Mouse (Mus musculus): ENCODE results near the gene Tfdp2.
A peak's percentile ranks its signal among the peaks of the same experiment; 100 is the strongest.
"Not testable (repeated sequence)": the region's sequence is repeated elsewhere in the genome, so short reads cannot be mapped to it uniquely, and the experiment has no call there.

Tfdp2 gene

DNA sequence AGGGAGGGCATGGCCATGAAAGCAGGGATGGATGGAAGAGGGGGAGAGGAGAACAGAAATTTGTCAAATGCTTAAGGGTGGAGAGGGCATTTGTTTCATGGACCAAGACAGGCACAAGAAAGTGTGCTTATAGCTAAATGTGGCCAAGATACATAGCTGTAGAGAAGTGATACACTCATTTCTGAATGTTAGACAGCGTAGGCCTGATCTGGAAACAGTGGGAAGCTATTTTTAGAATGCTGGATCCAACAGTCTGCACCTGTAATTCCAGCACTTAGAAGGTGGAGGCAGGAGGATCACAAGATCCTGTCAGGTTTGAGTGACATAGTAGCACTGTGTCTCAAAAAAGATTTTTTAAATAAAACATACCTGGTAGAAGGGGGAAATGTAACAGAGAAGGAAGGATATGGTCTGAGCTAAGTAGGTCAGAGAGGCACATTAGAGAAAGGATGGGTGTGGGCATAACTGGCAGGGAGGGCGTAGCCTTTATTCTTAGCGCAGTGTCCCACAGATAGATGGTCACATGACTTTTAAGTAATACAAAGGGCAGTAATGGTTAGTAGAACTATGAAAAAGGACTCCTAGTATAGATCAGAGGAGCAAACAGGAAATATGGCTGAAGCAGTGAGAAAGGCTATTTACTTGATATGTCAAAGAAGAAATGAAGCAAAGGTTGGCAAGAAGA lies 103.4 kb downstream of the Tfdp2 start:
- no peak for DNase-seq (ENCODE audit: low read depth, low spot score)

GRCm38 (mm10) chr9:96308816-96309215 lies 112.7 kb downstream of the Tfdp2 start:
- no peak for DNase-seq (ENCODE audit: low read depth, low spot score)

DNA sequence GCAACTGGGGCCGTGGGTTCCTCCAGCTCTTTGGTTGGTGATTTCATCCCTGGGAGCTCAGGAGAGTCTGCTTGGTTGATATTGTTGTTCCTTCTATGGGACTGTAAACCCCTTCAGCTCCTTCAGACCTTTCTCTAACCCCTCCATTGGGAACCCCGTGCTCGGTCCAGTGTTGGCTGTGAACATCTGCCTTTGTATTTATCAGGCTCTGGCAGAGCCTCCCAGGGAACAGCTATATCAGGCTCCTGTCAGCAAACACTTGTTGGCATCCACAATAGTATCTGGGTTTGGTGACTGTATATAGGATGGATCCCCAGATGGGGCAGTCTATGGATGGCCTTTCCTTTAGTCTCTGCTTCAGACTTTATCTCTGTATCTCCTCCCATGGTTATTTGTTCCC lies 116.0 kb downstream of the Tfdp2 start:
- DNase-seq (ENCODE audit: low read depth, low spot score): no peak

DNA sequence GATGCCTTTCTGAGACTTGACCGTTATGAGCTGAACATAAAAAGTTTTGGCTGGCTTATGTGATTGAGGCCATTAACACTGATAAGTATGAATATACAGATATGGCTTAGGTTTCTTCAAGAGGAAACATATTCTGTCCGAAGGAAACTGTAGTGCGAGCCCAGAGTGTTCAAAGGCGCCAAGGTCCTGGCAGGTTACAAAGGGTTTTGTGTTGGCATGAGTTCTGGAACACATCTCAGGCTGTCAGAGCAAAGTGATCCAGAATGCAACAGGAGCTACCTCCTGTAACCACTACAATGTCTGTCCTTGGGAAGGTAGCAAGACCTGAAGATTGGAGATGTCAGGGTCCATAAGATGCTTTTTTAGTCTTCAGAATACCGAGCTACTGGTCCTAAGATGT lies 123.3 kb downstream of the Tfdp2 start:
- no peak for DNase-seq (ENCODE audit: low read depth, low spot score)

- DNase-seq (ENCODE audit: low read depth, low spot score): no peak
Observed at GRCm38 (mm10) chr9:96320551-96320980, 124.5 kb downstream of the Tfdp2 start.

DNA sequence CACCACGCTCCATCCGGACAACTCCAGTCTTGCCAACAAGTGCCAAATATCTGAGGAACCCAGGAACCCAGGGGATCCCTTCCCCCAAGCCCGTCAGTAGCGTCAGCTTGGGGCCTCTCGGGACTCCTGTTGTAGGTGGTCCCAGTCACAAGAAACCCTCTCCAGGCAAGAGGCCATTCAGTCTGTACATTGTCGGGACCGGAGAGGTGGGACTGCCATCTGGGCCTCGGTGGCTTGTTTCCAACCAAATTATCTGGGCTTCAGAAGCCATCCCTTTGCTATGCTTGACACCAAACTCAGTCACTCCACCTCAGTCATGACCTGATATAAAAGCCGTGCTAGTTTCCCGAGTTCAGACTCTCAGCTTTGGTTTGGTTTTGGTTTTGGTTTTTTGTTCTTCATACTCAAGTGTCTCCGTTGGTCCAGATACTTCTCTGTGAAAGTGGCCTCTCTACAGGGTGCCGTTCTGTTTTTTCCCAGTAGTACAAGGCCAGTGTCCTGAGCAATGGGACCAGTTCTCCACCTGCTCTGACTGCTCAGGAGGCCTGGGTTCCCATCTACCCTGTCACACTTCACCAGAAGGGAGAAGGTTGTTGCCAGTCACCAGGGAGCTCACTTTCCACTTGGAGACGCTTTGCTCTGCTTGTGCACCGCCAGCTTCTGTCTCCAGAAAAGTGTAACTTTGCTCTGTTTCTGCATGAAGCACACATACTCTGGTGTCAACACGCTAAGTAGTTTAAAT lies 126.5 kb downstream of the Tfdp2 start:
- DNase-seq (ENCODE audit: low read depth, low spot score): no peak

DNA sequence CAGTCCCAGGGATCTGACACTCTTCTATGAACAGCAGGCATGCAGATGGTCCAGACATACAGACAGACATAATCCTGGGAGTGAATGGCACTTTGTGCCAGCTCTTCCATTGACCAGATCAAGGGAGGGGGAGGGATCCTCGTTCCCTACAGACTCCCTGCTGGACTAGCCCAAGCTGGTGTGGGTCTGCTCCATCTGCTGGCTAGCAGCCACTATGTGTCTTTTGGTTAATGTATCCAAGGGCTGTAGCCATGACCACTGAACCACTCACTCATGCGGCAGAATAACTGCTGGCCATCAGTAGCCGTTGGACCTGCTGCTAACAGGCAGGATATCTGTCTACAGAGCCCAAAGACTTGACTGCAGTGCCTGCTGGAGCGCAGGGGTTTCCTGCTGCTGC lies 128.4 kb downstream of the Tfdp2 start:
- no peak for DNase-seq (ENCODE audit: low read depth, low spot score)

DNA sequence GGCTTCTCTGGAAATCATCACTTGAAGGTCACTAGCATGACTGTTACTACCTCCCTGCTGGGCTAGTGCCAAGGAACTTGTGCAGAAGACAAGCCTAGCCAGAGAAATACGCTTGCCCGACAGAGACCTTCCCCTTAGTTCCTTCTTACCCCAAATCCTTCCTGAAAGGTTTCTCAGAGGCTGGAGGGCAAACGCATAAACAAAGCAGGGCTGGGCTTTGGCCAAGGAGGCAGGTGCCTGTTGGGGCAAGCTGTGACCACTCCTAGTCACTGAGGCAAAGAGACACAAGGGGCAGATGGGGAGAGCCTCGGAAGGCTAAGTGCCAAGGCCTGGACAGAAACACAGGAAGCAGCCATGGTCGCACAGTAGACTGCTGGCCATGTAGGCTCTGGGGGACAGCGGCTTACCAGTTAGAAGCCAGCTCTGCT lies 130.4 kb downstream of the Tfdp2 start:
- DNase-seq (ENCODE audit: low read depth, low spot score): no peak

- no peak for DNase-seq (ENCODE audit: low read depth, low spot score)
Observed at GRCm38 (mm10) chr9:96328226-96328625, 132.2 kb downstream of the Tfdp2 start.

DNA sequence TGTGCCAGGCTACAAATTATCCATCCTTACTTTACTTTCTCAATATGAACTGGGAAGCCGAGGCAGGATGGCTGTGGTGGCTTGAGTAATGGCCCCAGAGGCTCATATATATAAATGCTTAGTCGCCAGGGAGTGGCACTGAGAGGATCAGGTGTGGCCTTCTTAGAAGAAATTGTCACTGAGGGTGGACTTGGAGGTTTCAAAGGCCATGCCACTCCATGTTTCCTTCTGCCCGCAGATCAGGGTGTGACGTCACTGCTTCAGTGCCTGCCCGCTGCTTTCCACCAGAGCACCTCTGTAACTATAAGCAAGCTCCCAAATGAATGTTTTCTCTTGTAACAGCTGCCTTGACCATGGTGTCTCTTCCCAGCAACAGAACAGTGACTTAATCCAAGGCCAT lies 135.1 kb downstream of the Tfdp2 start:
- no peak for DNase-seq (ENCODE audit: low read depth, low spot score)

DNA sequence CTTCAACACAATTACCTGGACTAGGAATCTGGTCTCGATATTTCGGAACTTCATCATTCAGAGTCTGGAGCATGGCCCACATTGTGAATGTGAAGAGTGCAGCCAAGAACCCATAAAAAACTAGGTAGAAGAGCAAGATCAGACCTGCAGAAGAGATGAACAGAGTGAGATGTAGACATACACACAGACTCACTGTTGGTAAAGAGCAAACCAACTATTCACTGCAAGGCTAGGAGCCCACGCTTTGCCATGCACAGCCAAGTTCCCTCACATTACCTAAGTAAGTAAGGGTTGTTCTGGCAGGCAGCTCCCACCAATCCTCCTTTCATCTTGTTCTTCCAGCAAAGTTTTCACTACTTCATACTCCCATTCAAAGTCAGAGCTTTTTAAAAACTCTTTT lies 149.7 kb downstream of the Tfdp2 start:
- no peak for DNase-seq (ENCODE audit: low read depth, low spot score)

- peak; percentile 34 for DNase-seq (ENCODE audit: low read depth, low spot score)
Observed at GRCm38 (mm10) chr9:96348885-96349284, 152.8 kb downstream of the Tfdp2 start.

DNA sequence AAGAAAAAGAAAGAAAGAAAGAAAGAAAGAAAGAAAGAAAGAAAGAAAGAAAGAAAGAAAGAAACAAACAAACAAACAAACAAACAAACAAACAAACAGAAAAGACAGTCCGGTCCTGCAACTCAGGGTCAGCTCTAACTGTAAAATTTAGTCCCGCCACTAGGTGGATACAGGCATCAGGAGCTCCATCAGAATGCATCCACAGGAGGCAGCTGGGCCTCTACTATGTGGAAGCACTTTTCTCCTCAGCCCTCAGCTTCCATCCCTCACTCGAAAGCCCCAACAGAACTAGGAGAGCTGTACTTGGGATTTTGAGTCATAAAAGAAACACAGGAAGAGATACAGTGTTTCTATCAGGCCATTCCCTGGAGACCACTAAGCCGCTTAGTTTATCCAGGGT lies 153.9 kb downstream of the Tfdp2 start:
- DNase-seq (ENCODE audit: low read depth, low spot score): peak; percentile 78

GRCm38 (mm10) chr9:96350476-96350875 lies 154.4 kb downstream of the Tfdp2 start:
- no peak for DNase-seq (ENCODE audit: low read depth, low spot score)

- not testable (repeated sequence) for DNase-seq (ENCODE audit: low read depth, low spot score)
Observed at GRCm38 (mm10) chr9:96351771-96352170, 155.7 kb downstream of the Tfdp2 start.

GRCm38 (mm10) chr9:96353121-96353769 lies 157.2 kb downstream of the Tfdp2 start:
- DNase-seq (ENCODE audit: low read depth, low spot score): peak; percentile 43

DNA sequence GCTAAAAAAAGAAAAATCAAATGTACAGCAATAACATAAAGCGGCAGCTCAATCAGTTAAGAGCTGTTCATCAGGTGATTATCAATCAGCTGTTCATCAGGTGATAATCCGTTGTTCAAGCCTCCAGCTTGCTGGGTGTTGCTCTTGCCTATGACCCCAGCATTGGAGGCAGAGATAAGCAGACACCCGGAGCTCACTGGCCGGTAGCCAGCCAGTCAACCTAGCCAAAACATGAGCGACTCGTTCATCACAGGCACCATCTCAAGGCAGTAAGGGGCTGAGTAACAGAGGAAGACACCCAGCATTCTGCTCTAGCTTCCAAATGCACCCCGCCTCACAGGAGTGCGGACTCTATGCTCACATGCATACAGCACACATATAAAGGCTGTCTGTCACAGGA lies 157.7 kb downstream of the Tfdp2 start:
- peak; percentile 18 for DNase-seq (ENCODE audit: low read depth, low spot score)

DNA sequence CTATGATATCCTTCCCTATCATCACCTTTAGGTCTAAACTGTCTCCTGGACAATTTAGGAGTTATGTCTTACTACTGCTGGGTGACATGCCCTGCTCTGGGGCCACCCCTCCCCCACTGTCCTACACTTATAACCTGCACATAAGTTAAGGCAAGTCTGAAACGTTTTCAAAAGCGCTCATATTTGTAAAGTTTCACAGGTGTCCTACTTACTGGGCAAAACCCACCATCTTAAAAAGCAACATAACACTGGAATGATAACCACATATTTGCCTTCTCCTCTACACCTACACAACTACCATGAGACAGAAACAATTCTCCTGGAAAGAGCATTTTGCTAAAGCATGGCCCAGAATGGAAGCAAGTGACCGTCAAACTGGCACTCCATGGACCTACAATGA lies 164.0 kb downstream of the Tfdp2 start:
- no peak for DNase-seq (ENCODE audit: low read depth, low spot score)

- DNase-seq (ENCODE audit: low read depth, low spot score): peak; percentile 65
Observed at GRCm38 (mm10) chr9:96363581-96364140, 167.6 kb downstream of the Tfdp2 start.

GRCm38 (mm10) chr9:96364141-96364838 lies 168.2 kb downstream of the Tfdp2 start, which contains the start of gene Atp1b3:
TSS of gene Atp1b3 (minus strand) at chr9:96364442.
- DNase-seq (ENCODE audit: low read depth, low spot score): peak; percentile 97

- no peak for DNase-seq (ENCODE audit: low read depth, low spot score)
Observed at GRCm38 (mm10) chr9:96365271-96365872, 169.3 kb downstream of the Tfdp2 start.

Data from ZHBTc4 (cell line).